Mouse (Mus musculus) liver, postnatal 0 days (tissue): ENCODE data around the gene Olfr1128. TPM values are rescaled to one million over a fixed set of nuclear protein-coding genes. Genes with fewer than 3 reads are reported as not detected.
"Not testable (repeated sequence)": the region's sequence is repeated elsewhere in the genome, so short reads cannot be mapped to it uniquely, and the experiment has no call there.

Experiments used
- ATAC-seq: fragments of 200-750 bp; cut with Nextera tagmentation; 2 replicates; pipeline ENCODE4 v1.8.0; 2017; ENCODE audit warnings: mild to moderate bottlenecking, moderate library complexity
- DNase-seq: peaks from one replicate; pipeline ENCODE4 v3.0.0-alpha.2; 2016
- H3K27ac ChIP-seq: fragments of 300-500 bp; sonication (generic); 2 replicates; pipeline ENCODE4 v1.5.1; 2014; ENCODE audit warnings: antibody characterized with exemption, moderate library complexity, mild to moderate bottlenecking, low read depth
- H3K27me3 ChIP-seq: fragments of 300-500 bp; sonication (generic); 2 replicates; pipeline ENCODE4 v1.6.1; 2014; ENCODE audit warnings: low read length, control low read depth, mixed read lengths; ENCODE audit not compliant: insufficient read depth
- H3K36me3 ChIP-seq: fragments of 300-500 bp; sonication (generic); replicated peaks from 2 replicates; pipeline ENCODE4 v1.6.1; 2014; ENCODE audit warnings: mild to moderate bottlenecking, control low read depth, low read length, moderate library complexity, mixed read lengths; ENCODE audit not compliant: insufficient read depth
- H3K4me1 ChIP-seq: fragments of 300-500 bp; sonication (generic); 2 replicates; pipeline ENCODE4 v1.6.1; 2014; ENCODE audit warnings: antibody characterized with exemption, mild to moderate bottlenecking, control low read depth; ENCODE audit not compliant: insufficient read depth
- H3K4me2 ChIP-seq: fragments of 300-500 bp; sonication (generic); 2 replicates; pipeline ENCODE4 v1.6.1; 2014; ENCODE audit warnings: low read depth, mild to moderate bottlenecking, low read length, moderate library complexity, mixed read lengths
- H3K4me3 ChIP-seq: fragments of 300-500 bp; sonication (generic); 2 replicates; pipeline ENCODE4 v1.5.1; 2014; ENCODE audit warnings: low read depth, low read length
- H3K9ac ChIP-seq: fragments of 300-500 bp; sonication (generic); replicated peaks from 2 replicates; pipeline ENCODE4 v1.6.1; 2014; ENCODE audit warnings: mild to moderate bottlenecking, moderate library complexity
- H3K9me3 ChIP-seq: fragments of 300-500 bp; sonication (generic); 2 replicates; pipeline ENCODE4 v1.6.1; 2016; ENCODE audit warnings: mild to moderate bottlenecking, control low read depth, low read length, mixed read lengths
- CTCF ChIP-seq: sonication (generic); IDR thresholded peaks from 2 replicates; pipeline ENCODE4 v1.5.1; 2016; ENCODE audit warnings: antibody characterized with exemption, low read depth
- EP300 ChIP-seq: IDR thresholded peaks from 2 replicates; pipeline ENCODE4 v1.6.1; 2016; ENCODE audit warnings: antibody characterized with exemption, low read depth, mild to moderate bottlenecking
- WGBS: fragments of 180-500 bp; shearing (Covaris S2); extraction: QIAGEN DNeasy Blood & Tissue Kit; methylation state at CpG from one replicate; pipeline ENCODE4 v1.1.7; 2014; ENCODE audit not compliant: insufficient replicate concordance; 5-methylcytosine and 5-hydroxymethylcytosine counted together
- polyA plus RNA-seq: library from polyadenylated mRNA; unstranded; fragments of >200 nt; fragmentation: Nextera tagmentation; extraction: Ambion mirVana; gene quantifications from 2 replicates; pipeline ENCODE4 v1.2.1, GENCODE M21; 2015

The Olfr1128 gene
- polyA plus RNA-seq, 1 experiment from 2014 or later, result not detected

DNA sequence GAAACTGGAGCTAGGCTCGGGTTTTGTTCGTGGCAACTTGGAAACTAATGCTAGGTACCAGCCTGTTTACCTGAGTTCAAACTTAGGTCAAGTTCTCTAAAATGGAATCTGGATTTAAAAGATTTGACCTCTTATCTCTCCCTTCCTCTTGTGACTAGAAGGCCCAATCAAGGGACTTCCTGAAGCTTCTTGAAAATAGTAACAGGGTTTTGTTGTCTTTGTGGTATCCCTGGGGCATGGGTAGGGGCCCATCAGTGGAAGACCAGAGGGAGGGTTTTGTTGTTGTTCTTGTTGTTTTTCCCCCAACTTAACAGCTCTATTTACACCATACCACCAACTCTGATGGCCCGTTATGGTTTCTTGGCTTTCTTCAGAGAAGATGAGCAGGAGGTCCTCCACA is 28.8 kb downstream of the Olfr1128 start:
- 75% methylated on average over 3 of the region's 3 CpGs for whole genome bisulfite sequencing
- no peaks in the 10 kb centered on the region for H3K4me1 ChIP-seq
- no peaks in the 10 kb centered on the region for H3K36me3 ChIP-seq
- H3K27me3 ChIP-seq, result no peaks in the 10 kb centered on the region
- no peak overlapping the region for H3K4me2 ChIP-seq
- TF ChIP-seq CTCF (no peak), EP300 (no peak)
- no peak for DNase-seq
- H3K4me3 ChIP-seq, result no peak overlapping the region
- ATAC-seq, result no peak
- no peak overlapping the region for H3K9ac ChIP-seq
- H3K27ac ChIP-seq, result no peak overlapping the region
- H3K9me3 ChIP-seq, result no peaks in the 10 kb centered on the region; the same call in 1 of the 2 replicates

DNA sequence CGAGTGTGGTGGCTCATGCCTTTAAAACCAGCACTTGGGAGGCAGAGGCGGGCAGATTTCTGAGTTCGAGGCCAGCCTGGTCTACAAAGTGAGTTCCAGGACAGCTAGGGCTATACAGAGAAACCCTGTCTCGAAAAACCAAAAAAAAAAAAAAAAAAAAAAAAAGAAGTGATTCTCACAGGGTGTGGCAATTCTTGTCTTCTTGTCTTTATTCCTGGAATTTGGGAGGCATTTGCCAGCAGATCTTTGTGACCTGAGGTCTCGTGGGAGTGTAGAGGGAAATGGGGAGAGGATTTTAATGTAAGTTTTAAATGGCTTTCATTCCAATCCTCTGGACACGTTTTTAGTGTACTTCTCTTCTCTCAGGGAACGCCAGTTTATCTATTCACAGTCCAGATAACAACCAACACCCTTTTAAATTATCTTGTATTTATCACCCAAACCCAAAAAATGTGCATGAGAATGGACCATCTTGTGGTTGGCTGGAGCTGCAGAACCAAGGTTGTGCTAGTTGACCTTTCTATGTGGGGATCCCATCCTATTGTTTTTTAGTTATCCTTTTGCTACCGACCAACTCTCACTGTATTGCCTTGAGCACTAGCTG is 29.8 kb downstream of the Olfr1128 start:
- H3K9ac ChIP-seq, result no peak overlapping the region
- H3K4me1 ChIP-seq, result no peaks in the 10 kb centered on the region
- DNase-seq (no peak), ATAC-seq (no peak)
- H3K27ac ChIP-seq, result no peak overlapping the region
- no peaks in the 10 kb centered on the region; the same call in 1 of the 2 replicates for H3K9me3 ChIP-seq
- no peaks in the 10 kb centered on the region for H3K27me3 ChIP-seq
- no peak overlapping the region for H3K4me2 ChIP-seq
- WGBS, result 63% methylated on average over 7 of the region's 8 CpGs
- H3K4me3 ChIP-seq, result no peak overlapping the region
- TF ChIP-seq CTCF (no peak), EP300 (no peak)
- no peaks in the 10 kb centered on the region for H3K36me3 ChIP-seq

DNA sequence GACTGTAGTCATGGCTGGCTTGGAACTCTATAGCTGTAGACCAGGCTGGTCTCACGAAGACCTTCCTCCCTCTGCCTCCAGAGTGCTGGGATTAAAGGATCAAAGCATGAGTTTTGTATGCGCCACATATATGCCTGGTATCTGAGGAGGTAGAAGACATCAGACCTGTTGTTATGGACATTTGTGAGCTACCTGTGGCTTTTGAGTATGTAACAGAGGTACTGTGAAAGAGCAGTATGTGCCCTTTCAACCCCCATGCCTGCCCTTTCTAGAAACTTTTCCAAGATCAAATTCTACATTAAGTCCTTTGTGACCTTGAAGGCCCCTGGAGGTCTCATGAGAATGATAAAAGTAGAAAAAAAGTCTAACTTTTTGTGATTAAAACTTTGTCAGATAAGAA is 30.3 kb downstream of the Olfr1128 start:
- Histone ChIP-seq H3K27me3 (no peaks in the 10 kb centered on the region), H3K9me3 (no peaks in the 10 kb centered on the region; the same call in 1 of the 2 replicates), H3K4me2 (no peak overlapping the region), H3K4me1 (no peaks in the 10 kb centered on the region), H3K36me3 (no peaks in the 10 kb centered on the region), H3K9ac (no peak overlapping the region), H3K4me3 (no peak overlapping the region), H3K27ac (no peak overlapping the region)
- WGBS, result 79% methylated on average over 2 of the region's 2 CpGs
- TF ChIP-seq EP300 (no peak), CTCF (no peak)
- DNase-seq (no peak), ATAC-seq (no peak)

DNA sequence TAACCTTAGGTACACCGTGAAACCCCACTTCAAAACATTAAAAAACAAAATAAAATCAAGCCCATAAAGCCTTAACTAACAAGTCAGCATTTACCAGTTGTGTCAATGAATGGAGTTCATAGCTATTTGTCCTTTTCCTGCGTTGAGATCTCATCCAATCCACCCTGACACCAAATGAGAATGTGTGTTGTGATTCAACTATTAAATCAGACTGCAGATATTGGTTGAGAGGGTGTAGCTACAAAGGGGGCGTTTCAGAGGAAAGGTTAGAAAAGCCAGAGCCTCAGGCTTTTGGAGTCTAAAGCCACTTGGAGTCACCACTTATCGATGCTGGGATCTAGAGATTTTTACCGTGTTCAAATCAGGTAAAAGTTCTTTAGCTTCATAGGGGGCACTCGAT is 39.1 kb downstream of the Olfr1128 start, which contains the start of gene Pramel6:
TSS of gene Pramel6 (plus strand) at position 301 of the 400 bp plus-strand sequence.
- ATAC-seq (no peak), DNase-seq (no peak)
- no peaks in the 10 kb centered on the region for H3K36me3 ChIP-seq
- no peaks in the 10 kb centered on the region for H3K4me1 ChIP-seq
- H3K4me2 ChIP-seq, result no peak within 1 kb of the TSS
- H3K9me3 ChIP-seq, result no peaks in the 10 kb centered on the region; the same call in 1 of the 2 replicates
- WGBS, result 77% methylated on average over 6 of the region's 6 CpGs
- H3K9ac ChIP-seq, result no peak within 1 kb of the TSS
- no peak within 1 kb of the TSS for H3K27ac ChIP-seq
- TF ChIP-seq EP300 (no peak), CTCF (no peak)
- no peaks in the 10 kb centered on the region for H3K27me3 ChIP-seq
- no peak within 1 kb of the TSS for H3K4me3 ChIP-seq

DNA sequence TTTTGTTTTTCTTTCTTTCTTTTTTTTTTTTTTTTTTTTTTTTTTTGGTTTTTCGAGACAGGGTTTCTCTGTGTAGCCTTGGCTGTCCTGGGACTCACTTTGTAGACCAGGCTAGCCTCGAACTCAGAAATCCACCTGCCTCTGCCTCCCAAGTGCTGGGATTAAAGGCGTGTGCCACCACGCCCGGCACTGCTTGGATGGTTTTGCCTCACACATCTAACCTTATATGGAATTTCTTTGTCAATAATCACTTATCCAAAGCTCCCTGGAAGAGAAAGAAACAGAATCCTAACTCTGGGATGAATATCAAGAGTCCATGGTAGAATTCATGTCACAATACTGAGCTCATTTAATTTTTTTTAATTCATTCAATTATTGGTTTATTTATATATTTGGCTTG is 48.3 kb downstream of the Olfr1128 start, which contains the start of gene Pramel7:
TSS of gene Pramel7 (minus strand) at position 101 of the 400 bp plus-strand sequence.
- not testable (repeated sequence) for H3K36me3 ChIP-seq, H3K4me2 ChIP-seq, H3K9ac ChIP-seq, ATAC-seq, H3K4me3 ChIP-seq, H3K27ac ChIP-seq, H3K4me1 ChIP-seq, H3K27me3 ChIP-seq, DNase-seq, H3K9me3 ChIP-seq
- WGBS, result 89% methylated on average over 3 of the region's 5 CpGs

Other genes starting within 250 kb of the Olfr1128 start
- gene Olfr1118, start 238.0 kb downstream of the Olfr1128 start, polyA plus RNA-seq, result not detected in 2 replicates
- gene Olfr1120, start 190.7 kb downstream of the Olfr1128 start, polyA plus RNA-seq, result not detected in 2 replicates
- not detected in 2 replicates for gene Olfr1121, start 175.6 kb downstream of the Olfr1128 start, polyA plus RNA-seq
- not detected in 2 replicates for gene Olfr1122, start 159.7 kb downstream of the Olfr1128 start, polyA plus RNA-seq
- gene Olfr1123, start 128.9 kb downstream of the Olfr1128 start, polyA plus RNA-seq, result not detected in 2 replicates
- gene Olfr1124, start 115.3 kb downstream of the Olfr1128 start, polyA plus RNA-seq, result not detected in 2 replicates
- gene Olfr1126, start 91.6 kb downstream of the Olfr1128 start, polyA plus RNA-seq, result not detected in 2 replicates
- not detected in 2 replicates for gene Pramel7, start 48.4 kb downstream of the Olfr1128 start, polyA plus RNA-seq
- not detected in 2 replicates for gene Pramel6, start 39.0 kb downstream of the Olfr1128 start, polyA plus RNA-seq
- not detected in 2 replicates for gene Olfr153, start 13.7 kb downstream of the Olfr1128 start, polyA plus RNA-seq
- gene Olfr1129, start 28.4 kb upstream of the Olfr1128 start, polyA plus RNA-seq, result not detected in 2 replicates
- gene Olfr1130, start 60.7 kb upstream of the Olfr1128 start, polyA plus RNA-seq, result not detected in 2 replicates
- not detected in 2 replicates for gene Olfr1131, start 81.6 kb upstream of the Olfr1128 start, polyA plus RNA-seq
- gene Olfr1132, start 92.0 kb upstream of the Olfr1128 start, polyA plus RNA-seq, result not detected in 2 replicates
- gene Olfr1133, start 101.8 kb upstream of the Olfr1128 start, polyA plus RNA-seq, result not detected in 2 replicates
- not detected in 2 replicates for gene Olfr1134, start 112.9 kb upstream of the Olfr1128 start, polyA plus RNA-seq
- not detected in 2 replicates for gene Olfr1135, start 128.1 kb upstream of the Olfr1128 start, polyA plus RNA-seq
- not detected in 2 replicates for gene Olfr1136, start 148.4 kb upstream of the Olfr1128 start, polyA plus RNA-seq
- not detected in 2 replicates for gene Olfr1137, start 167.6 kb upstream of the Olfr1128 start, polyA plus RNA-seq
- not detected in 2 replicates for gene Olfr1138, start 194.4 kb upstream of the Olfr1128 start, polyA plus RNA-seq
- gene Olfr1140, start 198.2 kb upstream of the Olfr1128 start, polyA plus RNA-seq, result not detected in 2 replicates
- gene Olfr1141, start 208.4 kb upstream of the Olfr1128 start, polyA plus RNA-seq, result not detected in 2 replicates
- gene Olfr152, start 233.9 kb upstream of the Olfr1128 start, polyA plus RNA-seq, result not detected in 2 replicates